Mouse (Mus musculus) hindbrain, embryonic 11.5 days (tissue): ENCODE data around the gene Spata5. TPM values are rescaled to one million over a fixed set of nuclear protein-coding genes. Genes with fewer than 3 reads are reported as not detected.

ENCODE experiments used
- ATAC-seq: fragments of 200-750 bp; cut with Nextera tagmentation; 2 replicates; pipeline ENCODE4 v1.8.0; 2017; ENCODE audit warnings: mild to moderate bottlenecking, moderate TSS enrichment, moderate library complexity; ENCODE audit not compliant: low FRiP score
- DNase-seq: peaks from one replicate; pipeline ENCODE4 v3.0.0-alpha.2; 2015; ENCODE audit warnings: low spot score
- H3K27ac ChIP-seq: fragments of 300-500 bp; sonication (generic); 2 replicates; pipeline ENCODE4 v1.5.1; 2014; ENCODE audit warnings: mild to moderate bottlenecking, low read depth, low read length
- H3K27me3 ChIP-seq: fragments of 300-500 bp; sonication (generic); 2 replicates; pipeline ENCODE4 v1.6.1; 2014; ENCODE audit warnings: mild to moderate bottlenecking, low read length, moderate library complexity, mixed read lengths; ENCODE audit not compliant: control insufficient read depth, insufficient read depth
- H3K36me3 ChIP-seq: fragments of 300-500 bp; sonication (generic); 2 replicates; pipeline ENCODE4 v1.6.1; 2014; ENCODE audit warnings: mild to moderate bottlenecking, low read length, moderate library complexity, mixed read lengths; ENCODE audit not compliant: control insufficient read depth, insufficient read depth
- H3K4me1 ChIP-seq: fragments of 300-500 bp; sonication (generic); replicated peaks from 2 replicates; pipeline ENCODE4 v1.6.1; 2014; ENCODE audit warnings: low read length, mixed read lengths; ENCODE audit not compliant: control insufficient read depth, insufficient read depth
- H3K4me2 ChIP-seq: fragments of 300-500 bp; sonication (generic); replicated peaks from 2 replicates; pipeline ENCODE4 v1.6.1; 2014; ENCODE audit warnings: mild to moderate bottlenecking, low read depth, low read length
- H3K4me3 ChIP-seq: fragments of 300-500 bp; sonication (generic); 2 replicates; pipeline ENCODE4 v1.5.1; 2014; ENCODE audit warnings: low read depth, low read length
- H3K9ac ChIP-seq: fragments of 300-500 bp; sonication (generic); 2 replicates; pipeline ENCODE4 v1.6.1; 2014; ENCODE audit warnings: low read depth, low read length
- H3K9me3 ChIP-seq: fragments of 300-500 bp; sonication (generic); 2 replicates; pipeline ENCODE4 v1.6.1; 2016; ENCODE audit warnings: low read length; ENCODE audit not compliant: control insufficient read depth
- WGBS: fragments of 180-500 bp; shearing (Covaris S2); extraction: QIAGEN DNeasy Blood & Tissue Kit; methylation state at CpG from one replicate; pipeline ENCODE4 v1.1.7; 2014; 5-methylcytosine and 5-hydroxymethylcytosine counted together
- polyA plus RNA-seq: library from polyadenylated mRNA; unstranded; fragments of >200 nt; fragmentation: Nextera tagmentation; extraction: Ambion mirVana; gene quantifications from 2 replicates; pipeline ENCODE4 v1.2.1, GENCODE M21; 2014

Gene Spata5
- polyA plus RNA-seq, 1 experiment from 2014 or later, result 41.9 TPM

- no peak for DNase-seq
- WGBS, result 81% methylated on average over 3 of the region's 3 CpGs
- Histone ChIP-seq H3K27me3 (no peaks in the 10 kb centered on the region), H3K4me2 (no peak overlapping the region), H3K36me3 (no peaks in the 10 kb centered on the region), H3K9me3 (no peaks in the 10 kb centered on the region), H3K4me1 (no peaks in the 10 kb centered on the region), H3K4me3 (no peak overlapping the region), H3K27ac (no peak overlapping the region), H3K9ac (no peak overlapping the region)
- ATAC-seq, result no peak
These were observed 183.8 kb downstream of the Spata5 start for GRCm38 (mm10) chr3:37603541-37603940.

GRCm38 (mm10) chr3:37604976-37605875 lies 185.5 kb downstream of the Spata5 start:
- Histone ChIP-seq H3K27ac (no peak overlapping the region), H3K9me3 (no peaks in the 10 kb centered on the region), H3K4me1 (no peaks in the 10 kb centered on the region), H3K4me2 (no peak overlapping the region), H3K27me3 (no peaks in the 10 kb centered on the region), H3K9ac (no peak overlapping the region), H3K4me3 (no peak overlapping the region), H3K36me3 (no peaks in the 10 kb centered on the region)
- ATAC-seq (no peak), DNase-seq (no peak)
- 71% methylated on average over 13 of the region's 13 CpGs for WGBS

GRCm38 (mm10) chr3:37605876-37606238 lies 186.2 kb downstream of the Spata5 start:
- no peak overlapping the region for H3K27ac ChIP-seq
- no peaks in the 10 kb centered on the region for H3K27me3 ChIP-seq
- no peak overlapping the region for H3K9ac ChIP-seq
- no peak overlapping the region for H3K4me2 ChIP-seq
- no peaks in the 10 kb centered on the region for H3K36me3 ChIP-seq
- no peak overlapping the region for H3K4me3 ChIP-seq
- H3K9me3 ChIP-seq, result no peaks in the 10 kb centered on the region
- 90% methylated on average over 10 of the region's 10 CpGs for WGBS
- no peak for ATAC-seq
- H3K4me1 ChIP-seq, result no peaks in the 10 kb centered on the region
- no peak for DNase-seq

- DNase-seq, result no peak
- no peak overlapping the region for H3K4me3 ChIP-seq
- no peak overlapping the region for H3K4me2 ChIP-seq
- no peak overlapping the region for H3K9ac ChIP-seq
- no peaks in the 10 kb centered on the region for H3K36me3 ChIP-seq
- no peak overlapping the region for H3K27ac ChIP-seq
- H3K4me1 ChIP-seq, result no peaks in the 10 kb centered on the region
- H3K9me3 ChIP-seq, result no peaks in the 10 kb centered on the region
- no peaks in the 10 kb centered on the region for H3K27me3 ChIP-seq
- WGBS, result 94% methylated on average over 4 of the region's 4 CpGs
- ATAC-seq, result no peak
These were observed 189.2 kb downstream of the Spata5 start for GRCm38 (mm10) chr3:37608926-37609325.

GRCm38 (mm10) chr3:37610670-37611069 lies 191.0 kb downstream of the Spata5 start:
- WGBS, result 90% methylated on average over 2 of the region's 2 CpGs
- Histone ChIP-seq H3K9me3 (no peaks in the 10 kb centered on the region), H3K36me3 (no peaks in the 10 kb centered on the region), H3K27ac (no peak overlapping the region), H3K9ac (no peak overlapping the region), H3K4me3 (no peak overlapping the region), H3K4me2 (no peak overlapping the region), H3K4me1 (no peaks in the 10 kb centered on the region), H3K27me3 (no peaks in the 10 kb centered on the region)
- DNase-seq (no peak), ATAC-seq (no peak)

- Histone ChIP-seq H3K27me3 (no peaks in the 10 kb centered on the region), H3K27ac (no peak overlapping the region), H3K36me3 (no peaks in the 10 kb centered on the region), H3K4me3 (no peak overlapping the region), H3K9ac (no peak overlapping the region), H3K4me2 (no peak overlapping the region), H3K4me1 (no peaks in the 10 kb centered on the region), H3K9me3 (no peaks in the 10 kb centered on the region)
- ATAC-seq (no peak), DNase-seq (no peak)
- 74% methylated on average over 10 of the region's 10 CpGs for WGBS
These were observed 194.0 kb downstream of the Spata5 start for GRCm38 (mm10) chr3:37613722-37614121.

GRCm38 (mm10) chr3:37614878-37615650 lies 195.4 kb downstream of the Spata5 start:
- no peak overlapping the region for H3K27ac ChIP-seq
- no peak overlapping the region for H3K9ac ChIP-seq
- no peaks in the 10 kb centered on the region for H3K4me1 ChIP-seq
- no peaks in the 10 kb centered on the region for H3K27me3 ChIP-seq
- no peak for DNase-seq
- no peak overlapping the region for H3K4me3 ChIP-seq
- no peak overlapping the region for H3K4me2 ChIP-seq
- ATAC-seq, result no peak
- H3K36me3 ChIP-seq, result no peaks in the 10 kb centered on the region
- 78% methylated on average over 10 of the region's 10 CpGs for WGBS
- H3K9me3 ChIP-seq, result no peaks in the 10 kb centered on the region

- WGBS, result 71% methylated on average over 21 of the region's 21 CpGs
- DNase-seq (no peak), ATAC-seq (no peak)
- Histone ChIP-seq H3K4me1 (no peaks in the 10 kb centered on the region), H3K27ac (no peak overlapping the region), H3K9me3 (no peaks in the 10 kb centered on the region), H3K36me3 (no peaks in the 10 kb centered on the region), H3K9ac (no peak overlapping the region), H3K27me3 (no peaks in the 10 kb centered on the region), H3K4me2 (no peak overlapping the region), H3K4me3 (no peak overlapping the region)
These were observed 197.2 kb downstream of the Spata5 start for GRCm38 (mm10) chr3:37616586-37617547.
